Mouse (Mus musculus) embryonic fibroblast, embryonic 13.5 days (primary cell): ENCODE measurements around the gene Hmbs.
"Not testable (repeated sequence)": the region's sequence is repeated elsewhere in the genome, so short reads cannot be mapped to it uniquely, and the experiment has no call there.

Experiments
- CTCF ChIP-seq: IDR thresholded peaks from 2 replicates; pipeline ENCODE4 v1.5.1; 2011; ENCODE audit warnings: mild to moderate bottlenecking, control low read depth, low read length, moderate library complexity, borderline replicate concordance; ENCODE audit not compliant: insufficient read depth
- POLR2A ChIP-seq: IDR thresholded peaks from 2 replicates; pipeline ENCODE4 v1.6.1; 2011; ENCODE audit warnings: low read depth, mild to moderate bottlenecking, control low read depth, low read length, moderate library complexity

- not testable (repeated sequence) for TF ChIP-seq POLR2A, CTCF
Observed at GRCm38 (mm10) chr9:44323656-44324055, 20.4 kb downstream of the Hmbs start.
